Mouse (Mus musculus) forebrain, embryonic 16.5 days (tissue): ENCODE data around the gene Pygo1. TPM values are rescaled to one million over a fixed set of nuclear protein-coding genes. Genes with fewer than 3 reads are reported as not detected.
A peak's percentile ranks its signal among the peaks of the same experiment; 100 is the strongest.

Source experiments
- ATAC-seq: fragments of 200-750 bp; cut with Nextera tagmentation; 2 replicates; pipeline ENCODE4 v1.8.0; 2017; ENCODE audit warnings: mild to moderate bottlenecking, moderate library complexity
- H3K27ac ChIP-seq: fragments of 300-500 bp; sonication (generic); 2 replicates; pipeline ENCODE4 v1.5.1; 2014; ENCODE audit warnings: low read length, control low read depth
- H3K27me3 ChIP-seq: fragments of 300-500 bp; sonication (generic); replicated peaks from 2 replicates; pipeline ENCODE4 v1.6.1; 2014; ENCODE audit warnings: low read length; ENCODE audit not compliant: control insufficient read depth, insufficient read depth
- H3K36me3 ChIP-seq: fragments of 300-500 bp; sonication (generic); 2 replicates; pipeline ENCODE4 v1.6.1; 2014; ENCODE audit not compliant: control insufficient read depth, insufficient read depth
- H3K4me1 ChIP-seq: fragments of 300-500 bp; sonication (generic); replicated peaks from 2 replicates; pipeline ENCODE4 v1.6.1; 2014; ENCODE audit warnings: low read length; ENCODE audit not compliant: control insufficient read depth, insufficient read depth
- H3K4me2 ChIP-seq: fragments of 300-500 bp; sonication (generic); 2 replicates; pipeline ENCODE4 v1.6.1; 2014; ENCODE audit warnings: mild to moderate bottlenecking, low read length, control low read depth
- H3K4me3 ChIP-seq: fragments of 300-500 bp; sonication (generic); replicated peaks from 2 replicates; pipeline ENCODE4 v1.5.1; 2014; ENCODE audit warnings: mild to moderate bottlenecking, low read length, control low read depth
- H3K9ac ChIP-seq: fragments of 300-500 bp; sonication (generic); replicated peaks from 2 replicates; pipeline ENCODE4 v1.6.1; 2014; ENCODE audit warnings: low read depth, low read length, control low read depth
- H3K9me3 ChIP-seq: fragments of 300-500 bp; sonication (generic); 2 replicates; pipeline ENCODE4 v1.6.1; 2016; ENCODE audit warnings: low read length; ENCODE audit not compliant: control insufficient read depth
- WGBS: fragments of 180-500 bp; shearing (Covaris S2); extraction: QIAGEN DNeasy Blood & Tissue Kit; methylation state at CpG from one replicate; pipeline ENCODE4 v1.1.7; 2014; 5-methylcytosine and 5-hydroxymethylcytosine counted together
- polyA plus RNA-seq: library from polyadenylated mRNA; unstranded; fragments of >200 nt; fragmentation: Nextera tagmentation; extraction: Ambion mirVana; gene quantifications from 2 replicates; pipeline ENCODE4 v1.2.1, GENCODE M21; 2015

Pygo1 gene
- polyA plus RNA-seq, 1 experiment from 2014 or later: 15.1 TPM

DNA sequence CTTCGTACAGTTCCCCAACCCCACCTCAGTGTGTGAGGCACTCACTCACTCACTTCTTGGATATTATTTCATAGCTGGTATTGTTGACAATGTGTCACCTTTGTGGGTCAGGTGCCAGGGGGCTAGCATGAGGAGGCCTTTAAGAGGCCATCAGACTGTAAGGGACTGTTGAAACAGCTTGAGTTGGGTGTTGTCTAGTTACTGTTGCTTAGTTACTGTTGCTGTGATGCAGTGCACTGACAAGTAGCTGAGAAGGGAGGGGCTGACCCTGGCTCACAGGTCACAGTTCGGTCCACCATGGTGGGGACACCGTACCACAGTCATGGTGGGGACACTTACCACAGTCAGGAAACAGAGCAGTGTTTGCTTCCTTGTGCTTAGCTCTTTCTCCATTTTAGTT is 2.4 kb upstream of the Pygo1 start:
- WGBS: 90% methylated on average over 3 of the region's 3 CpGs
- no peak for ATAC-seq

DNA sequence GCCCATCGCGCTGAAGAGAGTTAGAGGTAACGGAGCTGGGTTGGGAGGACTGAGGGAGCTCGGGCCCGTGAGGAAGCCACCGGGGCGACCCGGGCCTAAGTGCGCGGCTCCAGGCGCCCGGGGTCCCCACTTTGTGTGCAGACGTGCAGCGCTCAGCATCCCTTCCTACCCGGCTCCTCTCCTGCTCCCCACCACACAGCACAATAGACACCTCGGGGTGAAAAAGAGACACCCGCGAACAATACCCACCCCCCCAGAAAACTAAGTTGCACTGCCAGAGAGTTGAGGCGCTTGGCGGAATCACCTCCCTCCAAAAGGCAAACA is 452 bp downstream of the Pygo1 start:
- ATAC-seq: peak; percentile 73
- H3K9ac ChIP-seq: peak overlapping the region; percentile 94
- H3K4me1 ChIP-seq: peaks cover 25% of the 10 kb centered on the region
- WGBS: under 1% methylated on average over 20 of the region's 20 CpGs
- H3K4me3 ChIP-seq: peak overlapping the region; percentile 79
- H3K4me2 ChIP-seq: peak overlapping the region; percentile 94
- no peaks in the 10 kb centered on the region for H3K36me3 ChIP-seq
- H3K27me3 ChIP-seq: no peaks in the 10 kb centered on the region
- peak overlapping the region; percentile 90 for H3K27ac ChIP-seq
- no peaks in the 10 kb centered on the region for H3K9me3 ChIP-seq

More for the DNA sequence above, 2.4 kb upstream of the Pygo1 start:
- H3K4me2 ChIP-seq: no peak overlapping the region
- H3K9me3 ChIP-seq: no peaks in the 10 kb centered on the region
- no peak overlapping the region for H3K4me3 ChIP-seq
- H3K27ac ChIP-seq: no peak overlapping the region
- no peaks in the 10 kb centered on the region for H3K36me3 ChIP-seq
- H3K27me3 ChIP-seq: no peaks in the 10 kb centered on the region
- H3K4me1 ChIP-seq: peaks cover 25% of the 10 kb centered on the region
- no peak overlapping the region for H3K9ac ChIP-seq

DNA sequence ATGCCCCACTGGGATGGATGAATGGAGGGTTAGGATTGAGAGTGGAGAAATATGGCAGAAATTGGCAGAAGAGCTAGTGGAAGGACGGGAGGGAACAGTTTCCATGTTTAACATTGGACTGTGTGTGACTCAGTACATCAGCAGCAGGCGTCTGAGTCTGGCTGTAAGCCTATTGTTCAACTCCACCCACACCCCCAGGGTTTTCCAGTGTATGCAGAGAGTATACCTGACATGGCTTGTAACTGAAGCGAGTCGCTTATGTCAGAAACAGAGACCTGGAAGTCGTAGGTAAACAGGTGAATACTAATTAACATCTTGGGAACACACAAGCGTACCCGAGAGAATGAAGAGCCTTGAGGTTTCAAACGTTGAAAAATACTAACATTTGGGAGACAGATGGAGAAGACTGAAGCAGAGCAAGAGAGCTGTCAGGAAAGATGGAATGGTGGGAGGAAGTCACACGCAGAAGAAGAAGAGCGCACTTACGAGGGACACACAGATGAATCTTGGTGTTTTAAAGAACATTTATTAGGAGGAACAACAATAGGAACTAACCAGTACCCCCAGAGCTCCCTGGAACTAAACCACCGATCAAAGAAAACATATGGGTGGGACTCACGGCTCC is 5.8 kb downstream of the Pygo1 start:
- no peak overlapping the region for H3K4me3 ChIP-seq
- peak; percentile 21; the same call in 1 of the 2 replicates for ATAC-seq
- no peak overlapping the region for H3K4me2 ChIP-seq
- no peaks in the 10 kb centered on the region for H3K27me3 ChIP-seq
- peak overlapping the region; percentile 5 for H3K27ac ChIP-seq
- H3K9me3 ChIP-seq: no peaks in the 10 kb centered on the region
- no peaks in the 10 kb centered on the region for H3K36me3 ChIP-seq
- peaks cover 19% of the 10 kb centered on the region for H3K4me1 ChIP-seq
- 71% methylated on average over 13 of the region's 13 CpGs for WGBS
- no peak overlapping the region for H3K9ac ChIP-seq

DNA sequence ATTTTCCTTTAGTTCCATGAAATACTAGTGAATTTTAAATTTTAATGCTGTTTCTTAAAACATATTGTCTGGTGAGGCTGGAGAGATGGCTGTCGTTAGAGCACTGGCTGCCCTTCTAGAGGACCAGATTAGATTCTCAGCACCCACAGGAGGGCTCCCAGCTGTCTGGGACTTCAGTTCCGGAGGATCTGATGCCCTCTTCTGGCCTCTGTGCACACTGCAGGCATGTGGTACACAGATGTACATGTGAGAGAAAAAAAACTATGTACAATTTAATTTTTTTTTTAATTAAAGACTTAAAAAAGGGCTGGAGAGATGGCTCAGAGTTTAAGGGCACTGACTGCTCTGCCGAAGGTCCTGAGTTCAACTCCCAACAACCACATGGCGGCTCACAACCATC is 9.9 kb downstream of the Pygo1 start:
- ATAC-seq: no peak
- Histone ChIP-seq H3K4me2 (no peak overlapping the region), H3K4me3 (no peak overlapping the region), H3K27me3 (no peaks in the 10 kb centered on the region), H3K9ac (no peak overlapping the region), H3K36me3 (no peaks in the 10 kb centered on the region), H3K4me1 (no peaks in the 10 kb centered on the region; the same call in 1 of the 2 replicates), H3K27ac (no peak overlapping the region), H3K9me3 (no peaks in the 10 kb centered on the region)
- WGBS: 89% methylated on average over 4 of the region's 4 CpGs

DNA sequence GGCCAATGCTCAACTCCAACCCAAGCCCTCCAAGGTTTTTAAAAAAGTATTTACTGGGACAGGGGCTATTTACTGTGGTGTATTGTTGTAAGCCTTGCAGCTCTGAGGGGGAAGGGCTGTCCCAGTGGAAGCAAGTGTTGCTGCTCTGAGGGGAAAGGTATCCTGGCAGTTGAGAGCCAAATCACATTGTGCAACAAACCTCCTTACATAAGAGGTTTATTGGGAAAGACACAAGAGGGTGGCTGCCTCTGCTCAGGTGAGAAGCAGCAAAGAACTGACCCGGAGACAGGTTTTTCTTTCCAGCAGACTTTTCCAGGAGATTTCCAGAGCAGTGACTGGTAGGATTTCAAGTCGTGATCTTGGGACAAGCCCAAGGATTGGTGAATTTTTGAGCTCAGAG is 10.9 kb downstream of the Pygo1 start:
- no peaks in the 10 kb centered on the region for H3K9me3 ChIP-seq
- H3K27me3 ChIP-seq: no peaks in the 10 kb centered on the region
- no peak for ATAC-seq
- WGBS: 81% methylated on average over 2 of the region's 2 CpGs
- H3K9ac ChIP-seq: no peak overlapping the region
- H3K27ac ChIP-seq: no peak overlapping the region
- H3K4me2 ChIP-seq: no peak overlapping the region
- no peaks in the 10 kb centered on the region; the same call in 1 of the 2 replicates for H3K4me1 ChIP-seq
- H3K4me3 ChIP-seq: no peak overlapping the region
- H3K36me3 ChIP-seq: no peaks in the 10 kb centered on the region

DNA sequence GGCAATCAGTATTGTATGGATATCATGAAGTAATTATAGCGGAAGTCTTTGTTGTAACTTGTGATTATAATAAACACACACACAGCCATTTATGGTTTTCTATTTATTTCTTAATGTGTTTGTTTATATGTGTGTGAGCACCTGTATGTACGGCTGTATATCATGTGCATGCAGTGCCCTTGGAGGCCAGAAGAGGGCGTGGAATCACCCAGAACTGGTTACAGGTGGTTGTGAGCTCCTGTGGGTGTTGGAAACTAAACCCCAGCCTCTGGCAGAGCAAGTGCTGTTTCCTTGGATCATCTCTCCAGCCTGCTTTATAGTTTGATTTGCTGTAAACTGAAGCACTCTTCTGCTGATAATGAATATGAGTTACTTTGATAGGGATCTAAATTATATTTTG is 18.0 kb downstream of the Pygo1 start:
- no peak overlapping the region for H3K4me2 ChIP-seq
- no peak overlapping the region for H3K9ac ChIP-seq
- no peak for ATAC-seq
- peaks cover 22% of the 10 kb centered on the region for H3K36me3 ChIP-seq
- H3K4me1 ChIP-seq: no peaks in the 10 kb centered on the region
- peaks cover 3% of the 10 kb centered on the region for H3K9me3 ChIP-seq
- no peak overlapping the region for H3K4me3 ChIP-seq
- H3K27me3 ChIP-seq: no peaks in the 10 kb centered on the region
- no peak overlapping the region for H3K27ac ChIP-seq
- 57% methylated on average over 3 of the region's 3 CpGs for WGBS

DNA sequence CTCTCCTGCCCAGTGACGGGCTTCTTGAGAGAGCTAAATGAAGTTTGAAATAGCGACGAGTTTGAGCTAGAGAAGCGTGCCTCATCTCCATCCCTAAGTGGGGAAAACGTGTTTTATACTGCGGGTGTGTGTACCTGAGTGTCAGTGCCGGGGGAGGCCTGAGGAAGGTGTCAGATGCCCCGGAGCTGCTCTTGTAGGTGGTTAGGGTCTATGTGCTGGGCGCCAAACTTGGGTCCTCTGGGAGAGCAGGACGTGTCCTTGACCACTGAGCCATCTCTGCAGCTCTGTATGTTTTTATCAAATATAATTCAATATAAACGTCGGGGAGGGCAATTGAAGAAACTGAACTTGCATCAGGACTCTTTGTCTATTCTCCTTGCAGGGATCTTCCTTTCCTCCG is 18.8 kb downstream of the Pygo1 start:
- ATAC-seq: no peak
- 94% methylated on average over 13 of the region's 13 CpGs for WGBS
- Histone ChIP-seq H3K4me3 (no peak overlapping the region), H3K9me3 (peaks cover 3% of the 10 kb centered on the region), H3K27me3 (no peaks in the 10 kb centered on the region), H3K36me3 (peaks cover 22% of the 10 kb centered on the region), H3K9ac (no peak overlapping the region), H3K4me1 (no peaks in the 10 kb centered on the region), H3K27ac (no peak overlapping the region), H3K4me2 (no peak overlapping the region)

DNA sequence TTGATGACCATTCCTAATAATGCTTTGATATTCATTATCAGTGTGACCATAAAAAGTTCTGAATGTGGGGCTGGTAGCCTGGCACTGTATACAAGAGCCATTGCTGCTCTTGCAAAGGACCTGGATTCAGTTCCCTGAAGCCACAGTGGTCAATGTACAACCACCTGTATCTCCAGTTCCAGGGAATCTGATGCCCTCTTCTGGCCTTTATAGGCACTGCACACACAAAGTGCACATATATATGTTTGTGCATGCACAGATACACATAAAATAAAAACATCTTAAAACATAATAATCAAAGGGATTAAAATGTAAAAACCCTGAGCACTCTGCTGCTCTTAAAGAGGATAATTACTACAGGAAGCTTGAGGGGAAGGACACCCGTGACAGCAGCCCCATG is 21.6 kb downstream of the Pygo1 start:
- Histone ChIP-seq H3K27me3 (no peaks in the 10 kb centered on the region), H3K9me3 (peaks cover 3% of the 10 kb centered on the region), H3K9ac (no peak overlapping the region), H3K27ac (no peak overlapping the region), H3K4me2 (no peak overlapping the region), H3K4me3 (no peak overlapping the region), H3K4me1 (no peaks in the 10 kb centered on the region), H3K36me3 (peaks cover 22% of the 10 kb centered on the region)
- no peak for ATAC-seq
- WGBS: 92% methylated on average over 1 of the region's 1 CpGs

DNA sequence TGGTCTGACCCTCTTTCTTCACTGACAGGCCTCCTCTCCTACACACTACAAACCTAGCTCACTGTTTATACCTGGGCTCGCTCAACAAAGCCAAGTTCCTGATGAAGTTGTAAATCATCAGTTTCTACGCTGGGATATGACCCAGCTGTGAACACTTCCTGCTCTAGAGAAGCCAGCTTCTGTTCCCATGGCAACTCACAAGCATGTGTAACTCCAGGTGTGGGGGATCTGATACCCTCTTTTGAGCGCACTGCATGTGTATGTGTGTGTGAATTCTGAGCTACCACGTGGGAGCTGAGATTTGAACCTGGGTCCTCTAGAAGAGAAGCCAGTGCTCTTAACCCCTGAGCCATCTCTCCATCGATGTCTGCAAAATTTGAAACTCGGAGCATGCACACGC is 24.1 kb downstream of the Pygo1 start:
- Histone ChIP-seq H3K4me1 (no peaks in the 10 kb centered on the region), H3K27ac (0 out of 2 replicates have a peak overlapping the region, but pooled peaks have one; percentile 14), H3K9ac (no peak overlapping the region), H3K4me2 (no peak overlapping the region), H3K27me3 (no peaks in the 10 kb centered on the region), H3K4me3 (no peak overlapping the region), H3K36me3 (peaks cover 22% of the 10 kb centered on the region), H3K9me3 (peaks cover 3% of the 10 kb centered on the region)
- ATAC-seq: no peak
- WGBS: 78% methylated on average over 7 of the region's 7 CpGs

DNA sequence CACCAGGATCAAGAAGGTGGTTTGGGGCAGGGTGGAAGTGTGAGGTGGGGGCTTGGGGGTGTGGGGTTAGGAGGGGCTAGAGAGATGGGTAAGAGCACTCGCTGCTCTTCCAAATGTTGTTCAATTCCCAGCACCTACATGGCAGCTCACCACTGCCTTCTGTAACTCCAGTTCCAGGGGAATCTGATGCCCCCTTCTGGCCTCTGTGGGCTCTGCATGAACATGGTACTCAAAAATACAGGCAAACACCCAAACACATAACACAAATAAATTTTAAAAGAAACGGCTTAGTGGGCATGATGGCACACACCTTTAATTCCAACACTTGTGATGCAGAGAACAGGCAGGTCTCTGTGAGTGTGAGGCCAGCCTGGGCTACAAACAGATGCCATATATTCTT is 29.3 kb downstream of the Pygo1 start:
- no peak overlapping the region for H3K4me3 ChIP-seq
- ATAC-seq: no peak
- H3K27me3 ChIP-seq: no peaks in the 10 kb centered on the region
- no peaks in the 10 kb centered on the region for H3K9me3 ChIP-seq
- no peaks in the 10 kb centered on the region for H3K36me3 ChIP-seq
- 53% methylated on average over 2 of the region's 2 CpGs for WGBS
- H3K27ac ChIP-seq: no peak overlapping the region
- no peak overlapping the region for H3K9ac ChIP-seq
- no peak overlapping the region for H3K4me2 ChIP-seq
- H3K4me1 ChIP-seq: peaks cover 8% of the 10 kb centered on the region
